ENCODE assay signal across 9 mouse cellular contexts in genomic region chr4:106841303-106841702, GRCm38 (mm10). TPM values are rescaled to one million over a fixed set of nuclear protein-coding genes. Genes with fewer than 3 reads are reported as not detected.
DNase-seq lines count a peak whose midpoint lies in the region; ATAC-seq lines count a peak whose summit lies in the region.
"Had no signal": no experiment of that assay in that cellular context is flagged by ENCODE, and none has a peak within 500 bp of the region (broad histone marks: within the 10 kb centered on the region; RNA-seq: fewer than 3 reads in every experiment).

No protein-coding gene starts in this region.

- peak overlapping the region; percentile 59 for H3K27ac ChIP-seq in kidney, embryonic 16.5 days (ENCODE audit: low read length)
- H3K27ac ChIP-seq in embryonic facial prominence, embryonic 11.5 days (replicated peaks; ENCODE audit: low read depth, low read length), result peak overlapping the region; percentile 99
- H3K27ac ChIP-seq in hindbrain, embryonic 15.5 days (replicated peaks), result peak overlapping the region; percentile 99
- peak overlapping the region; percentile 100 for H3K27ac ChIP-seq in neural tube, embryonic 13.5 days (replicated peaks)

- WGBS in kidney, embryonic 16.5 days, result 26% methylated on average over 7 of the region's 7 CpGs
- 8% methylated on average over 7 of the region's 7 CpGs for WGBS in embryonic facial prominence, embryonic 11.5 days
- 10% methylated on average over 7 of the region's 7 CpGs for WGBS in hindbrain, embryonic 15.5 days
- WGBS in neural tube, embryonic 13.5 days, result 20% methylated on average over 7 of the region's 7 CpGs

- no peak overlapping the region for H3K4me3 ChIP-seq in kidney, embryonic 16.5 days (ENCODE audit: low read length)
- H3K4me3 ChIP-seq in embryonic facial prominence, embryonic 11.5 days (ENCODE audit: low read depth, low read length), result no peak overlapping the region
- H3K4me3 ChIP-seq in hindbrain, embryonic 15.5 days, result no peak overlapping the region
- H3K4me3 ChIP-seq in neural tube, embryonic 13.5 days, result no peak overlapping the region

- H3K9ac ChIP-seq in kidney, embryonic 16.5 days (replicated peaks; ENCODE audit: low read length), result peak overlapping the region; percentile 29; the same call in 1 of the 2 replicates
- H3K9ac ChIP-seq in embryonic facial prominence, embryonic 11.5 days (replicated peaks; ENCODE audit: low read length), result peak overlapping the region; percentile 38; the same call in 1 of the 2 replicates
- 0 out of 2 replicates have a peak overlapping the region, but pooled peaks have one; percentile 70 for H3K9ac ChIP-seq in hindbrain, embryonic 15.5 days
- peak overlapping the region; percentile 97 for H3K9ac ChIP-seq in neural tube, embryonic 13.5 days

- DNase-seq in kidney, adult 9 months, result no peak
- no peak for DNase-seq in embryonic facial prominence, embryonic 11.5 days (ENCODE audit: low spot score)
- DNase-seq in gastrocnemius, postnatal 14 days, result no peak
- no peak for DNase-seq in testis, postnatal 14 days (ENCODE audit: low spot score)
- DNase-seq in left cerebral cortex, adult 18-20 months (ENCODE audit: low spot score in 2 of 2), result no peak
- DNase-seq: gastrocnemius, postnatal 10 days had no signal

- no peaks in the 10 kb centered on the region for H3K27me3 ChIP-seq in kidney, embryonic 16.5 days (ENCODE audit: insufficient read depth, low read length)
- no peaks in the 10 kb centered on the region for H3K27me3 ChIP-seq in embryonic facial prominence, embryonic 11.5 days (ENCODE audit: control insufficient read depth, insufficient read depth, low read length)
- H3K27me3 ChIP-seq in hindbrain, embryonic 15.5 days, result no peaks in the 10 kb centered on the region
- no peaks in the 10 kb centered on the region for H3K27me3 ChIP-seq in neural tube, embryonic 13.5 days

- no peak overlapping the region for H3K4me2 ChIP-seq in kidney, embryonic 16.5 days (replicated peaks; ENCODE audit: low read depth, low read length)
- H3K4me2 ChIP-seq in embryonic facial prominence, embryonic 11.5 days (ENCODE audit: low read depth, low read length), result no peak overlapping the region
- H3K4me2 ChIP-seq in hindbrain, embryonic 15.5 days, result peak overlapping the region; percentile 99; the same call in 1 of the 2 replicates
- H3K4me2 ChIP-seq in neural tube, embryonic 13.5 days, result peak overlapping the region; percentile 100

- no peaks in the 10 kb centered on the region for H3K9me3 ChIP-seq in kidney, embryonic 16.5 days (ENCODE audit: low read length)
- no peaks in the 10 kb centered on the region for H3K9me3 ChIP-seq in embryonic facial prominence, embryonic 11.5 days (replicated peaks; ENCODE audit: control insufficient read depth, low read length)
- H3K9me3 ChIP-seq in hindbrain, embryonic 15.5 days, result no peaks in the 10 kb centered on the region
- no peaks in the 10 kb centered on the region for H3K9me3 ChIP-seq in neural tube, embryonic 13.5 days

- ATAC-seq in kidney, embryonic 16.5 days (ENCODE audit: low FRiP score, low TSS enrichment), result no peak
- no peak for ATAC-seq in embryonic facial prominence, embryonic 11.5 days (replicated peaks; ENCODE audit: insufficient number of reproducible peaks, low FRiP score, low TSS enrichment, low read depth)
- ATAC-seq in hindbrain, embryonic 15.5 days (ENCODE audit: low FRiP score, low read depth), result no peak
- ATAC-seq in neural tube, embryonic 13.5 days (ENCODE audit: low read depth), result no peak

- no peaks in the 10 kb centered on the region for H3K36me3 ChIP-seq in kidney, embryonic 16.5 days (ENCODE audit: insufficient read depth, low read length)
- H3K36me3 ChIP-seq in embryonic facial prominence, embryonic 11.5 days (replicated peaks; ENCODE audit: control insufficient read depth, insufficient read depth, low read depth, low read length), result no peaks in the 10 kb centered on the region
- no peaks in the 10 kb centered on the region for H3K36me3 ChIP-seq in hindbrain, embryonic 15.5 days
- H3K36me3 ChIP-seq in neural tube, embryonic 13.5 days, result no peaks in the 10 kb centered on the region

- peaks cover 41% of the 10 kb centered on the region for H3K4me1 ChIP-seq in kidney, embryonic 16.5 days (ENCODE audit: insufficient read depth, low read length)
- H3K4me1 ChIP-seq in embryonic facial prominence, embryonic 11.5 days (ENCODE audit: control insufficient read depth, insufficient read depth, low read length), result peaks cover 9% of the 10 kb centered on the region
- H3K4me1 ChIP-seq in hindbrain, embryonic 15.5 days (replicated peaks), result peaks cover 49% of the 10 kb centered on the region
- H3K4me1 ChIP-seq in neural tube, embryonic 13.5 days (replicated peaks), result peaks cover 58% of the 10 kb centered on the region

- intact Hi-C loops in gastrocnemius, postnatal 14 days (cut with DNase I; ENCODE audit: low total_unique reads), result no loop called here

RNA-seq across cellular contexts. Expression of gene Acot11, which starts 36.5 kb away (rescaled TPM):
- polyA plus RNA-seq in kidney, embryonic 16.5 days (2015; fragmentation: Nextera tagmentation; extraction: Ambion mirVana), result 2.8 and 2.9 TPM in 2 replicates
- 1.1 and 1.2 TPM in 2 replicates for polyA plus RNA-seq in embryonic facial prominence, embryonic 11.5 days (2014; fragmentation: Nextera tagmentation; extraction: Ambion mirVana)
- 2.1 and 2.4 TPM in 2 replicates for polyA plus RNA-seq in hindbrain, embryonic 15.5 days (2015; fragmentation: Nextera tagmentation; extraction: Ambion mirVana)
- 1.5 and 1.7 TPM in 2 replicates for polyA plus RNA-seq in neural tube, embryonic 13.5 days (2015; fragmentation: Nextera tagmentation; extraction: Ambion mirVana)
- total RNA-seq in gastrocnemius, postnatal 14 days (2021), result 10 to 100 TPM in 1 of 2 experiments, 1 to 10 TPM in 1; 8.4 to 15.9 TPM
- total RNA-seq in left cerebral cortex, adult 18-20 months (2021), result 10 to 100 TPM; 35.0 to 57.5 TPM

Comparison
In these comparisons a context has a peak if more than half of its experiments do, and no peak if none do; other contexts are left out.
1. H3K4me2 ChIP-seq: peak in hindbrain, embryonic 15.5 days (single experiment) and neural tube, embryonic 13.5 days (single experiment); none in kidney, embryonic 16.5 days (single experiment) and embryonic facial prominence, embryonic 11.5 days (single experiment).
2. H3K9ac ChIP-seq: peak in every context shown above with its lines; median percentile 97 in neural tube, embryonic 13.5 days; 70 in hindbrain, embryonic 15.5 days; 38 in embryonic facial prominence, embryonic 11.5 days; 29 in kidney, embryonic 16.5 days.
3. Peak in every context shown above with its lines, with median percentiles within 50 percentile points of each other: H3K27ac ChIP-seq.